Mouse (Mus musculus): Measurements from ENCODE around the gene BC035947. TPM values are rescaled to one million over a fixed set of nuclear protein-coding genes. Genes with fewer than 3 reads are reported as not detected.
"Not testable (repeated sequence)": the region's sequence is repeated elsewhere in the genome, so short reads cannot be mapped to it uniquely, and the experiment has no call there.

Gene BC035947
- total RNA-seq, 2 experiments from 2014 or later, result 1.0 to 1.2 TPM

DNA sequence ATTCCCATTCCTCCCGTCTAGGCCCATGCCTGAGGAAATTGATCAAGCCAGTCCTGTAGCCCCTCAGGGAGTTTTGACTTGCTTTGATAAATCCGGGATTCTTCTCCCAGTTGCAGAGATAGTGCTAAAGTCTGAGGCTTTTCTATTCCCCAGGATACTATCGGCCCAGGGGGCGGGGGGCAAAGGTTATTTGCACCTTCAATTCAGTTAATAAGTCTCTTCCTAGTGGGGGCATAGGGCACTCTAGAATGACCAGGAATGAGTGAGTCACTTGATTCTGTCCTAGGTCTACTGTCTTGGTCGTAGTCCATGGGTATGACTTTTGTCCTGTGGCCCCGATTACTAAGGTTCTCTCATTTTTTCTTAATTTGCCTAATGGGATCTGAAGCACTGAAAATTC lies 9.4 kb downstream of the BC035947 start:
- no peak for DNase-seq (ENCODE audit: low spot score in 2 of 2)

DNA sequence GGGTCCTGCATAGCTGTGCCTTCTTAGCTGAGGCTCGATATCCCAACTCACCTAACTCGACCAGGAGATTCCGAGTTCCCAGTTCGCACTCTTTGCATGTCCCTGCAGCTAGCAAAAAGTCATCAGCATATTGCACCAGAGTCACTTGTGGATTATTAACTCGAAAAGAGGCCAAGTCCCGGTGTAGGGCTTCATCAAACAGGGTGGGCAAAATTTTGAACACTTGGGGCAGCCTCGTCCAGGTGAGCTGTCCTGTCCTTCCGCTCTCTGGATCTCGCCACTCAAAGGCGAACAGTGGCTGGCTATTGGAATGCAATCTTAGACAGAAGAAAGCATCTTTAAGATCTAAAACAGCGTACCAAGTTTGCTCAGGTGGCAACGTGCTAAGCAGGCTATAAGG lies 10.1 kb downstream of the BC035947 start:
- not testable (repeated sequence) for DNase-seq (ENCODE audit: low spot score in 2 of 2)

DNA sequence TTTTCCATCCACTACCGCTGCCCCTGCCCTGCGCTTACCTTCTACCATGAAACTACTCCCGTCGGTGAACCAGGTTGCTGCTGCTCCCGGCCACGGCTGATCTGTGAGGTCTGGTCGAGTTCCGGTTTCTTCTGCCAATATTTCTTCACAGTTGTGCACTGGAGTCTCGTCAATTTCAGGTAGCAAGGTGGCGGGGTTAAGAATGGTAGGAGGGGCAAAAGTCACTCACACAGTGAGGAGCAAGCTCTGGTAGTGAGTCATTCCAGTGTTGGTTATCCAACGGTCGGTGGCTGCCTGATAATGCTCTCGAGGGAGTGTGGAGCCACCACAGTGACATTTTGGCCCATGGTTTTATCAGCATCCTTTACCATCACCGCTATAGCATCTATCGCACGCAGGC lies 10.9 kb downstream of the BC035947 start:
- DNase-seq (ENCODE audit: low spot score in 2 of 2), result no peak

DNA sequence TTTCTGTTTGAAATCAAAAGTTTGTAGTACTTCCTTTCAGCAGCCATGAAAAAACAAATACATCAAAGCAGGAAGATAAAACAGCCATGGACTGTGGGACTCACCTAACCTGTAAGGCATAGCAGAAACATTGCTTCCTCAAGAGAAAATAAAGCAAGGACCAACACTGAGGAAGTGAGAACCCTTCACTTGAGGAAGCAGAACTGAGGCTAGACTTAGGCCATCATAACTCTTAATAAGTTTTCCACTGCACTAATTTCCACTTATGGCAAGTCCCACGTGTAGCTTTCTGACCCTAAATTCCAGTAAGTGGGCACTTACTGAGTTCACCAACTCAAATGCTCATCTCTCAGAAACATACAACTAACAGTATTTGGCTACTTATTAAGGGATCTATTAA lies 21.8 kb downstream of the BC035947 start:
- DNase-seq (ENCODE audit: low spot score in 2 of 2), result no peak

DNA sequence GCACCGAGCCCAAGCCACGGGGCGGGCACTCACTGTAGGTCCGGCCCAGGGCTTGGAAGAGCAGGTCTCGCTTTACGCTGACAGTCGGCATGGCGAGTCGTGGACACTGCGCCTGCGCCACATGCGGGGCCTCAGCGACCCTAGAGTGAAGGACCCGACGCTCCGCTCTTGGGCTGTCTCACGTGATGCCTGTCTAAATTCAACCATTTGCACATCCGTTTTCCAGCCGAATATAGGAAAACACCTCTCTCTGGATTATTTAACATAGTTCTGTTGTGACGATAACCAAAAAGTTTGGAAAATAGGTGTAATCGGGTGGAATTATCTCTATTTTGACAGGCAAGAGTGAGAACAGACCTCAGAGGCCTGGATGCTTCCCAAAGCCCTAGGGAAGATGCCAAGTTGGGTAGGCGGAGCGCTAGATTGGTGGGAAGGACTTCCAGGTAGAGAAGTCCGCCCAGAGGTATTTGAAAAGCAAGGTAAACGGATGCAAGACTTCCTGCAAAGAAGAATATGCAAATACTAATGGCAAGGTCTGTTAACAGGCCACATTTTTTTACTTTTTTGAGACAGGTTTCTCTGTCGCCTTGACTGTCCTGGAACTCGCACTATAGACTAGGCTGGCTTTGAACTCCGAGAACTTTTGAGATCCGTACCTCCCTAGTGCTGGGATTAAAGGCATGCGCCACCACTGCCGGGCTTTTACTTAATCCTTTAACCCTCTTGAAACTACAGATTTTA lies 23.0 kb downstream of the BC035947 start, which contains the start of gene Farsb:
TSS of gene Farsb (minus strand) at position 146 of the 741 bp plus-strand sequence.
- peak; percentile 84 to 93 for DNase-seq (ENCODE audit: low spot score in 2 of 2)

DNA sequence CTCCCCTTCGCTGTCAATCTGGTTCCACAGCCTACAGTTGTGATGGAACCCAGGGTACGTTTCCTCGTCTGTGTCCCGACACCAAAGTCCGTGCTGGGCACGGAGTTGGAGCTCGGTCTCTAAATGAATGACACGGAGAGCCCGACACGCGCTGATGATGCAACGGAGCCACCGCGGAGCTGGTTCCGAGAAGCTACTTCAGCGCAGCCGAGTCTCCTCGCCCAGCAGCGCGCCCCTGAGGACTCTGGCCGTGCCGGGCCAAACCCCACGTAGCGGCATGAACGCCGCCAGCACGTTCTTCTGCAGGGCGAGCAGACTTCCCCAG lies 23.6 kb downstream of the BC035947 start:
- no peak for DNase-seq (ENCODE audit: low spot score in 2 of 2)

DNA sequence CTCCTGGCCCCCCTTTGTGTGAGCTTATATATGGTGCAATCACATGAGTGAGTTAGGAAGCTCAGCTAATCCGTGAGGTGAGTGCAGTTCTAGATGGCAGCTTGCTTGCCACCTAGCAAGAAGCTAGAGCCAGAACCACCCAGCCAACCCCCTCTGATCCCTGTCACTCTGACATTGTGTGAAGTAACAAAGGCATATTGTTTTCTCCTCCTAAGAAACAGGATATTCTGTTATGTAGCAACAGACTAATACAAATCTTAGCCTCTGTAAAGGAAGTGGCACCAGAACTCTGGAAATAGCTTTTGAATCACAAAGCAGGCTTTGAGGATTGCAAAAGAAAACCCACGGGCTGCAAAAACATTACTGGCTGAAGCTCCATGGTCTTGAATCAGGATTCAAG lies 27.6 kb downstream of the BC035947 start:
- DNase-seq (ENCODE audit: low spot score in 2 of 2), result no peak

GRCm38 (mm10) chr1:78483430-78483829 lies 28.5 kb downstream of the BC035947 start:
- no peak for DNase-seq (ENCODE audit: low spot score in 2 of 2)

DNA sequence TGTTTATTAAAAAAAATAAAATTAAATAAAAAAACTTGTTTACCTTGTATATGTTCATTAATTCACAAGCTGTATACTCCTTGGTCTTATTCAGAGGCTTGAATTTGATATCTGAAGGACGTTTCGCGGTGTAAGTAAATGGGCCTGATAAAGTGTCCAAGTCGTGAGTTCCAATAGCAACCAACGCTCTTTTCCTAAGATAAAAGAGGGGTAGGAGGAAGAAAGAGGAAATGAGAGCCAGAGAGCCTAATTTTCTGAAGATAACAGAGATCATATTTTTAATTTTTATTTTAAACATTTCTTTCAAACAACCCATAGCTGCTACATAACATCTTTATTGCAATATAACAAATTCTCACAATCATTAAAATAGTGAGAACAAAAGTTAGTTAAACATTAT lies 39.5 kb downstream of the BC035947 start:
- no peak for DNase-seq (ENCODE audit: low spot score in 2 of 2)

DNA sequence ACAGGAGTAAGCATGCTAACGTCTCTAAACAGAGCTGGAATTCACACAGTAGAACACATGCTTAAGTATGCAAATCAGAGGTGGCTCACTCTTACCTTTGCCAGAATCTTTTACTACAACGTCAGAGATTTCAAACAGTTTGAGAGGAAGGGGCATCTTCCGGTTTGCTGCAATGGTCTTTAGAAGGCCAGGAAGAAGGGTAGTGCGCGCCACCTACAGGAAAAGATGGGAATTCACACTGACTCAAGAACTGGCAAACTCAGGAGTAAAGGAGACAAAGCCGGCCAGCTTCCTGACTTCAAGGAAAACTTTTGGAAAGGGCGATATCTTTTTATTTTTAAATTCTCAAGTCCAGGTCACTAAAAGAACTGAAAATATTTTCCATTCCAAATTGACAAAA lies 57.3 kb downstream of the BC035947 start:
- peak in 1 of 2 experiments; percentile 69 for DNase-seq (ENCODE audit: low spot score in 2 of 2)

DNA sequence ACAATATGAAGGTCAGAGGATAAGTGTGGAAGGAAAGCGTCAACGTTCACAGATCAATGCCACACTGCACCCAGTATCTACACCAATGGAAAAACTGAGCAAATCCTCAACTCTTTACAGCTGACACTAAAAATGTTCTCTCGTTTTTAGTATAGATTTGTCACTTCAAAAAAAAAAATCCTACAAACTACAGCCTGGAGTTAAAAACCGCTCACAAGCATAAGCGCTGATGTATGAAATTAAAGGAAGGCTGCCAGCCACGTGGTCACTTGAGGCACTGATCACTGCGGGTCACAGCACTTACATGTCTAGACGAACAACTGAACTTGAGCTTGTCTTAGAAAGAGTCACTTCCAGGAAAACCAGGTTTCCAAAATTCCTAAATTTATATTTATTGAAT lies 58.1 kb downstream of the BC035947 start:
- DNase-seq (ENCODE audit: low spot score in 2 of 2), result no peak

GRCm38 (mm10) chr1:78452544-78452943 lies 59.4 kb downstream of the BC035947 start:
- DNase-seq (ENCODE audit: low spot score in 2 of 2), result no peak

- peak in 1 of 2 experiments; percentile 55 for DNase-seq (ENCODE audit: low spot score in 2 of 2)
Measured at GRCm38 (mm10) chr1:78451070-78451854, 60.7 kb downstream of the BC035947 start.

GRCm38 (mm10) chr1:78448091-78448490 lies 63.9 kb downstream of the BC035947 start:
- DNase-seq (ENCODE audit: low spot score in 2 of 2), result no peak

Other genes starting within 250 kb of the BC035947 start
- gene Sgpp2, start 201.8 kb downstream of the BC035947 start, total RNA-seq (2021), result 1 to 10 TPM; 5.1 to 5.4 TPM
- 10 to 100 TPM; 63.3 to 68.2 TPM for gene Farsb, start 23.3 kb downstream of the BC035947 start, total RNA-seq (2021)
- 1 to 10 TPM in 1 of 2 experiments, under 1 TPM in 1; 0.69 to 1.4 TPM for gene Mogat1, start 1.2 kb downstream of the BC035947 start, total RNA-seq (2021)
- gene Acsl3, start 145.7 kb upstream of the BC035947 start, total RNA-seq (2021), result 100 to 1,000 TPM; 200 to 202 TPM
- 10 to 100 TPM; 27.7 to 33.2 TPM for gene Utp14b, start 145.9 kb upstream of the BC035947 start, total RNA-seq (2021)